Mouse (Mus musculus) cortical plate, adult 2 months (tissue): ENCODE measurements around the gene Ptprh.

Experiments
- CTCF ChIP-seq: fragments of 200-500 bp; IDR thresholded peaks from 2 replicates; pipeline ENCODE4 v1.5.1; 2011; ENCODE audit warnings: mild to moderate bottlenecking, control low read depth, low read length; ENCODE audit not compliant: insufficient read depth; ENCODE audit errors: extremely low read depth
- POLR2A ChIP-seq: fragments of 200-500 bp; IDR thresholded peaks from 2 replicates; pipeline ENCODE4 v1.6.1; 2011; ENCODE audit warnings: mild to moderate bottlenecking, low read length, control low read depth; ENCODE audit not compliant: insufficient read depth; ENCODE audit errors: extremely low read depth

DNA sequence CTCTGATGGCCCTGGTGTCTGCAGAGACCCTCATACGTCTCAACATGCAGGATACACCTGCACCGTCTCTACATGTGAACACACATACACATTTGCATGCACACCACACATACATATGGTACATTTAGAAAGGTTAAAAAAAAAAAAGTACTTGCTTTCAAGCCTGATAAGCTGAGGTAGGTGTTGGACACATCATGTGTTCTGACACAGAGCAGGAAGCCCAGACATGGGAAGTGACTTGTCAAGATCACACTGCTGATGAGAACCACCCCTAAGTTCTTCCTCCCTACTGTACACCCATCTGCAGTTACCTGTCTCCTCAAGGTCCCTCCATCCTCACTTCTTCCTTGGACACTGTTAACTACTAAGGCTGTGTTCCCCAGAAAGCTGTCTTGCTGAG, 22.1 kb upstream of the Ptprh start:
- TF ChIP-seq CTCF: no peak
- no peak for TF ChIP-seq POLR2A
